Mouse (Mus musculus): ENCODE data around the gene Adcy2. TPM values are rescaled to one million over a fixed set of nuclear protein-coding genes. Genes with fewer than 3 reads are reported as not detected.

The Adcy2 gene
- total and polyA plus RNA-seq, 3 experiments = not detected

DNA sequence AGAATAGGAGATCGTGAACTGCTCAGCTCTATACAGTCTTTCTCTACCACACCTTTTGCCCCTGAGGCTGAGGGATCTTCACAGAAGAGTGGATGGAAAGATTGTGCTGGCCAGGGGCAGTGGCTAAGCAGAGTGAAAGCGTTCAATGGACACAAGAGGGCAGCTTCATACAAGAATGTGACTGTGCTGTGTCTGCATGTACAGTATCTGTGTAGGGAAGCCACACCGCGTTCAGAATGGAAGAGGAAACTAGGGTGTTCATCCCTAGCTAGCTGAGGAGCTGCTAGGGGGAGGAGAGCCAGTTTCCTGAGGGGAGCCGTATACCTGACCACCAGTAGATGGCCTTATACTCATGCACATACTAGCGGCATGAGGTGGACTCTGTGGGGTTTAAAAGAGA, 376.5 kb downstream of the Adcy2 start:
- TF ChIP-seq MAX (IDR thresholded peaks at IDR 0.05; ENCODE audit: low read length) (no peak), CHD1 (IDR thresholded peaks at IDR 0.05; ENCODE audit: low read depth, low read length) (no peak), JUND (IDR thresholded peaks at IDR 0.05; ENCODE audit: low read depth, low read length) (no peak), HCFC1 (IDR thresholded peaks at IDR 0.05; ENCODE audit: low read depth, low read length) (no peak), ETS1 (IDR thresholded peaks at IDR 0.05; ENCODE audit: low read depth, low read length) (no peak), SMC3 (IDR thresholded peaks at IDR 0.05; ENCODE audit: low read depth, low read length) (no peak), GATA1 (IDR thresholded peaks at IDR 0.05; ENCODE audit: low read depth, low read length) (no peak), MXI1 (IDR thresholded peaks at IDR 0.05; ENCODE audit: low read depth, low read length) (no peak), CTCF (IDR thresholded peaks at IDR 0.05 in 2 of 3, conservative IDR thresholded peaks at IDR 0.05 in 1 of 3; ENCODE audit: control insufficient read depth in 1 of 3, insufficient read depth in 1 of 3, low read depth in 2 of 3, low read length in 3 of 3, poor library complexity in 1 of 3, severe bottlenecking in 1 of 3) (no peak), CHD2 (IDR thresholded peaks at IDR 0.05; ENCODE audit: low read length) (no peak)
- no peaks in the 10 kb centered on the region for H3K36me3 ChIP-seq (ENCODE audit: control insufficient read depth in 1 of 2, insufficient read depth in 2 of 2, low read length in 2 of 2)

DNA sequence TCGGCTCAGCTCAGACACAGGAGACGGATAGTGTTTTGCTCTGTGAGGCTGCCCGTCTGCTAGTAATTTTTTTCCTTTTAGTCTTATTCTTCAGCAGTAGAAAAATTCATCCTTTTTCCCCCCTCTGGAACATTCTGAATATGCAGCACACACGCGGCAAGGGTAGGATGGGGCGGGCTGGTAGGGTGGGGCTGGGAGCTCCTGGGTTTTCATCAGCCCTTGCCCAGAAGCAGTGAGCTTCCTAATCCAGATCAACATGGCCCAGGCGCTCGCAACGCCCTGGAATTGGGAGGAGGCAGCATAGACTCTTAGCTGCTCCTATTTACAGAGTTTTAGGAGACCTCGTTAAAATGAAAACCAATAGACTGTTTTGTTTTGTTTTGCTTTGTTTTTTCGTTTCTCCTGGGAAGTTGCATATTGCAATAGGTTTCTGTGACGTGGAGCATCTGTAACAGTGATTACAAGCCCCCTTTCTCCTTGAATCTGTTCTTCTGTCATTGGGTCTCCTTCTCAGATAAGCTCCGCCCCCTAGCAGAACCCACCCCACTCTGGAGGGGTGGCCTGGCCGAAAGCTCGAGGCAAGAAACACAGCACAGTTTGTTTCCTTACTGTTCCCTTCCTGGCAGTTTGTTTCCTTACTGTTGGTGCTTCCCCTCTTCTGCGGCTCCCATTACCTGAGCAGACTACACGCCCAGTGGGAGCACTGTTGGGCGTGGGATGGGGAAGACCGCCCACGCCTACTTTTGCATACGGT, 391.5 kb downstream of the Adcy2 start:
- Histone ChIP-seq H3K27me3 (ENCODE audit: control insufficient read depth in 1 of 2, insufficient read depth in 2 of 2, low read length in 2 of 2) (no peaks in the 10 kb centered on the region), H3K27ac (ENCODE audit: control insufficient read depth, low read depth, low read length) (no peak overlapping the region), H3K4me1 (ENCODE audit: control insufficient read depth in 1 of 2, insufficient read depth in 2 of 2, low read length in 2 of 2) (no peaks in the 10 kb centered on the region), H3K79me2 (ENCODE audit: control insufficient read depth, insufficient read depth, low read length, poor library complexity) (no peaks in the 10 kb centered on the region), H3K9ac (ENCODE audit: control insufficient read depth, low read depth, low read length, poor library complexity, severe bottlenecking) (no peak overlapping the region), H3K4me3 (ENCODE audit: control insufficient read depth in 1 of 2, insufficient read depth in 1 of 2, low read depth in 2 of 2, low read length in 2 of 2) (no peak overlapping the region), H3K9me3 (replicated peaks; ENCODE audit: insufficient read depth, low read length) (no peaks in the 10 kb centered on the region), H3K36me3 (ENCODE audit: control insufficient read depth in 1 of 2, insufficient read depth in 2 of 2, low read length in 2 of 2) (no peaks in the 10 kb centered on the region)
- no peak for TF ChIP-seq EP300 (IDR thresholded peaks at IDR 0.05; ENCODE audit: low read depth in 1 of 2, low read length in 2 of 2)
- no peak for TF ChIP-seq MAFK (IDR thresholded peaks at IDR 0.05; ENCODE audit: borderline replicate concordance, low read depth, low read length)
- TF ChIP-seq SIN3A (IDR thresholded peaks at IDR 0.05; ENCODE audit: low read length) = no peak
- no peak for TF ChIP-seq GATA1 (IDR thresholded peaks at IDR 0.05; ENCODE audit: low read depth, low read length)
- no peak for TF ChIP-seq CTCF (IDR thresholded peaks at IDR 0.05 in 2 of 3, conservative IDR thresholded peaks at IDR 0.05 in 1 of 3; ENCODE audit: control insufficient read depth in 1 of 3, insufficient read depth in 1 of 3, low read depth in 2 of 3, low read length in 3 of 3, poor library complexity in 1 of 3, severe bottlenecking in 1 of 3)
- no peak for TF ChIP-seq NELFE (IDR thresholded peaks at IDR 0.05; ENCODE audit: low read depth, low read length)
- TF ChIP-seq UBTF (IDR thresholded peaks at IDR 0.05; ENCODE audit: borderline replicate concordance, insufficient read depth, low read depth, low read length) = no peak
- no peak for DNase-seq (ENCODE audit: low read depth, low spot score)

More for the DNA sequence above, 376.5 kb downstream of the Adcy2 start:
- no peak overlapping the region for H3K27ac ChIP-seq (ENCODE audit: control insufficient read depth, low read depth, low read length)
- H3K27me3 ChIP-seq (ENCODE audit: control insufficient read depth in 1 of 2, insufficient read depth in 2 of 2, low read length in 2 of 2) = no peaks in the 10 kb centered on the region
- H3K9me3 ChIP-seq (replicated peaks; ENCODE audit: insufficient read depth, low read length) = no peaks in the 10 kb centered on the region
- H3K9ac ChIP-seq (ENCODE audit: control insufficient read depth, low read depth, low read length, poor library complexity, severe bottlenecking) = no peak overlapping the region
- H3K4me3 ChIP-seq (ENCODE audit: control insufficient read depth in 1 of 2, insufficient read depth in 1 of 2, low read depth in 2 of 2, low read length in 2 of 2) = no peak overlapping the region
- H3K79me2 ChIP-seq (ENCODE audit: control insufficient read depth, insufficient read depth, low read length, poor library complexity) = no peaks in the 10 kb centered on the region
- no peaks in the 10 kb centered on the region for H3K4me1 ChIP-seq (ENCODE audit: control insufficient read depth in 1 of 2, insufficient read depth in 2 of 2, low read length in 2 of 2)
- no peak for DNase-seq (ENCODE audit: low read depth, low spot score)

Data from MEL (cell line).